Mouse (Mus musculus): ENCODE results near the gene Gm5127. TPM values are rescaled to one million over a fixed set of nuclear protein-coding genes. Genes with fewer than 3 reads are reported as not detected.

The Gm5127 gene
- total and polyA plus RNA-seq, 3 experiments = not detected

DNA sequence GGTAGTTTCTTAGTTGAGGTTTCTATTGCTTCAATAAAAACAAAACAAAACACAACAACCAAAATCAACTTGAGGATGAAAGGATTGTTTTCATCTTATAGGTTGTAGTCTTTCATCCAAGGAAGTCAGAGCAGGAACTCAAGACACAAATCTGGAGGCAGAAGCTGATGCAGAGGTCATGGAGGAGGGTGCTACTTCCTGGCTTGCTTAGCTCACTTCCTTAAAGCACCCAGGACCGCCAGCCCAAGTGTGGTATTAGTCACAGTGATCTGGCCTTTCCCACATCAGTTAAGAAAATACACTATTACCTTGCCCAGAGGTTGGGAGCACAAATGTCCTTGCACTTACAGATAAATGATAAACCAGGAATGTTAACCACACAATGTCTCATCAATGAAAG is 45.5 kb downstream of the Gm5127 start:
- Histone ChIP-seq H3K9me3 (replicated peaks) (no peaks in the 10 kb centered on the region), H3K4me3 (ENCODE audit: low read depth, low read length) (no peak overlapping the region), H3K27me3 (ENCODE audit: insufficient read depth, low read length) (no peaks in the 10 kb centered on the region), H3K4me1 (ENCODE audit: insufficient read depth, low read depth, low read length) (no peaks in the 10 kb centered on the region), H3K36me3 (replicated peaks) (no peaks in the 10 kb centered on the region)
- ATAC-seq (ENCODE audit: extremely low read depth, insufficient number of reproducible peaks, low FRiP score, poor library complexity, severe bottlenecking) (no peak), DNase-seq (ENCODE audit: low spot score) (no peak)
- TF ChIP-seq GATA1 (IDR thresholded peaks at IDR 0.05; ENCODE audit: borderline replicate concordance, low read length) (no peak), CTCF (IDR thresholded peaks at IDR 0.05; ENCODE audit: low read depth, low read length) (no peak), GATA2 (IDR thresholded peaks at IDR 0.05; ENCODE audit: borderline replicate concordance, low read depth, low read length) (no peak), TAL1 (conservative IDR thresholded peaks at IDR 0.05; ENCODE audit: low read depth, low read length) (no peak), POLR2AphosphoS5 (IDR thresholded peaks at IDR 0.05; ENCODE audit: insufficient replicate concordance, low read depth, low read length) (no peak)

DNA sequence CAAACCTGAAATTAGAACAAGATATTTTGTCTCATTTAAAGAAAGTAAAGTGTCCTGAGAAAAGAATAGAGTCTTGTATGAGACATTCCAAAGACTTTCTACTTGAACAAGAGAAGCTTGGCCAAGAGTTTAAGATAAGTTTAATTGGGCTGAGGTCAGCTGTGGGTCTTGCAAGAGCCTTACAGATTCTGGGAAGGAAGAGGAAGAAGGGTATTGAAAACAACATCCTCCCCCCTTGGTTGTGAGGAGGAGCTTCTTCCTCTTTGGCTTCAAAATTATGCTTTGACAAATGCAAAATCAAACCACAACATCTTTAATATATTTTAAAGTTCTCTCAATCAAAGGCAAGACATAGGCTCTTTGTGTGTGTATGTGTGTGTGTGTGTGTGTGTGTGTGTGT is 50.6 kb downstream of the Gm5127 start:
- H3K9me3 ChIP-seq (replicated peaks) = no peaks in the 10 kb centered on the region
- DNase-seq (ENCODE audit: low spot score) (no peak), ATAC-seq (ENCODE audit: extremely low read depth, insufficient number of reproducible peaks, low FRiP score, poor library complexity, severe bottlenecking) (no peak)
- no peaks in the 10 kb centered on the region for H3K27me3 ChIP-seq (ENCODE audit: insufficient read depth, low read length)
- H3K4me1 ChIP-seq (ENCODE audit: insufficient read depth, low read depth, low read length) = no peaks in the 10 kb centered on the region
- no peaks in the 10 kb centered on the region for H3K36me3 ChIP-seq (replicated peaks)
- no peak for TF ChIP-seq POLR2AphosphoS5 (IDR thresholded peaks at IDR 0.05; ENCODE audit: insufficient replicate concordance, low read depth, low read length)
- TF ChIP-seq TAL1 (conservative IDR thresholded peaks at IDR 0.05; ENCODE audit: low read depth, low read length) = no peak
- no peak for TF ChIP-seq GATA1 (IDR thresholded peaks at IDR 0.05; ENCODE audit: borderline replicate concordance, low read length)
- no peak for TF ChIP-seq GATA2 (IDR thresholded peaks at IDR 0.05; ENCODE audit: borderline replicate concordance, low read depth, low read length)
- no peak for TF ChIP-seq CTCF (IDR thresholded peaks at IDR 0.05; ENCODE audit: low read depth, low read length)
- no peak overlapping the region for H3K4me3 ChIP-seq (ENCODE audit: low read depth, low read length)

DNA sequence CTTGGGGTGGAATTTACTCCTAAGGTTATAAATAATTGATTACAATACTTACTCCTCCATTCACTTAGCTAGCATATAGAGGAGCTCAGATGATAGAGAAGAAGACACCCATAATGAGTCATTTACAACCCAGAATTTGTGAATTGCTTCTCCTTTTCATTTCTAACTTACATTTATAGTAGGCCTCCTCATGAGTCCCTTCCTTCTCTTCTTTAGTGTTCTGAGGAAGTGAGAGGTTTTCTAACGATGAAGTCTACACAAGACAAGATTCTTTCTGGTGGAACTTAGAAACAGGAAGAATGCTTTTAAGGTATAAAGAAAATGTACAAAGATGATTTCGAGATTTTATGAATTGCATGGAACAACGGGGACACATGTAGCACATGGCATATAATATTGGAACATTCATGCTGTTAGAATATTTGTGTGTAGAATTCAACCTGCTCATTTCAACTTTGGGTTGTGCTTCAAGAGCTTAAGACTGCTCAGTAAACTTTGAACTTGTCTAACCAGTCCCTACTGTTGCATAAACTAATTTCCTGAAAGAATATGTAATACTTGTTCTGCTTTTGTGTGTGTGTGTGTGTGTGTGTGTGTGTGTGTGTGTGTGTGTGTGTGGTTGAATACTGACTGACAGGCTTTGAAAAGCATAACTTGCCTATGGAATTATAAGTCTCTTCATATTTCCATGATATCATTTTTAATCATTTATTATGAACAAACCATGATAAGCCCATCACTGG is 52.0 kb downstream of the Gm5127 start:
- no peaks in the 10 kb centered on the region for H3K36me3 ChIP-seq (replicated peaks)
- ATAC-seq (ENCODE audit: extremely low read depth, insufficient number of reproducible peaks, low FRiP score, poor library complexity, severe bottlenecking) = no peak
- H3K4me3 ChIP-seq (ENCODE audit: low read depth, low read length) = no peak overlapping the region
- TF ChIP-seq TAL1 (conservative IDR thresholded peaks at IDR 0.05; ENCODE audit: low read depth, low read length) (no peak), GATA1 (IDR thresholded peaks at IDR 0.05; ENCODE audit: borderline replicate concordance, low read length) (no peak), POLR2AphosphoS5 (IDR thresholded peaks at IDR 0.05; ENCODE audit: insufficient replicate concordance, low read depth, low read length) (no peak), CTCF (IDR thresholded peaks at IDR 0.05; ENCODE audit: low read depth, low read length) (no peak), GATA2 (IDR thresholded peaks at IDR 0.05; ENCODE audit: borderline replicate concordance, low read depth, low read length) (no peak)
- H3K4me1 ChIP-seq (ENCODE audit: insufficient read depth, low read depth, low read length) = no peaks in the 10 kb centered on the region
- H3K27me3 ChIP-seq (ENCODE audit: insufficient read depth, low read length) = no peaks in the 10 kb centered on the region
- no peaks in the 10 kb centered on the region for H3K9me3 ChIP-seq (replicated peaks)
- no peak for DNase-seq (ENCODE audit: low spot score)

DNA sequence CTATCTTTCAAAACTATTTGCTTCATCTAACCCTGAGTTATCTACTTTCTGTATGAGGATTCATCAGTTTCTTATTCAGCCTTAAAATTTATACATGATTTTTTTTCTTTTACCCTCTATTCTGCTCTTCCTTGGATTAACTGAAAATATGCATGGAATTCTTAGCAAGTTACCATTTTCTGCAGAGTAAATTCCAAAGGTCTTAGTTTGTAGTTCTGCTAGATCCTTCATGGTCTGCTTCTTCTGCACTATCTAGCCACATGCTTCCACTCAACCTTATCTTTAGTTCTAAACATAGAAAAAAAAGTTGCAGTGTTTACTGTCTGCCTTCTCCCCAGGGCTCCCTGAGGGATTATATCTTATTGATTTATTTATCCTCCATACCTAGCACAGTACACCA is 79.1 kb downstream of the Gm5127 start:
- ATAC-seq (ENCODE audit: extremely low read depth, insufficient number of reproducible peaks, low FRiP score, poor library complexity, severe bottlenecking) = no peak
- DNase-seq (ENCODE audit: low spot score) = no peak
- no peaks in the 10 kb centered on the region for H3K36me3 ChIP-seq (replicated peaks)

DNA sequence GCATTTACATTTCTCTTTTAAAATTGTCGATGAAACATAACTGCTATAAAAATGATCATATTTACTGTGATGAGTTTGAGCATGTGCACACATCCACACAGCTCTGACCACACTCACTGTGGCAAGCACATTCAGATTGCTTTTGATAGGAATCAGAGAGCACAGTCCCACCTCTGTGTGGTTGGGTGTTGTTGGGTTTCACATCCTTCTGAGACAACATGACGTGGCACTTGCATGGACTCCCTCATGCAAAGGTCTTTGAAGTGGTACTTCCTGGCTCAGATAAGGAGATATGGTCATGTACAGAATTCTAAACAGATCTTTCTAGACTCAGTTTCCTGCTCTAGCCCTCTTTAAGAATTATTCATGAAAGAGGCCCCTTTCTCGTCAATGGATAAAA is 121.6 kb downstream of the Gm5127 start:
- ATAC-seq (ENCODE audit: extremely low read depth, insufficient number of reproducible peaks, low FRiP score, poor library complexity, severe bottlenecking) = no peak

More for the DNA sequence above, 79.1 kb downstream of the Gm5127 start:
- TF ChIP-seq GATA1 (IDR thresholded peaks at IDR 0.05; ENCODE audit: borderline replicate concordance, low read length) (no peak), GATA2 (IDR thresholded peaks at IDR 0.05; ENCODE audit: borderline replicate concordance, low read depth, low read length) (no peak), POLR2AphosphoS5 (IDR thresholded peaks at IDR 0.05; ENCODE audit: insufficient replicate concordance, low read depth, low read length) (no peak), CTCF (IDR thresholded peaks at IDR 0.05; ENCODE audit: low read depth, low read length) (no peak), TAL1 (conservative IDR thresholded peaks at IDR 0.05; ENCODE audit: low read depth, low read length) (no peak)
- H3K4me1 ChIP-seq (ENCODE audit: insufficient read depth, low read depth, low read length) = no peaks in the 10 kb centered on the region
- no peak overlapping the region for H3K4me3 ChIP-seq (ENCODE audit: low read depth, low read length)
- no peaks in the 10 kb centered on the region for H3K9me3 ChIP-seq (replicated peaks)
- no peaks in the 10 kb centered on the region for H3K27me3 ChIP-seq (ENCODE audit: insufficient read depth, low read length)

DNA sequence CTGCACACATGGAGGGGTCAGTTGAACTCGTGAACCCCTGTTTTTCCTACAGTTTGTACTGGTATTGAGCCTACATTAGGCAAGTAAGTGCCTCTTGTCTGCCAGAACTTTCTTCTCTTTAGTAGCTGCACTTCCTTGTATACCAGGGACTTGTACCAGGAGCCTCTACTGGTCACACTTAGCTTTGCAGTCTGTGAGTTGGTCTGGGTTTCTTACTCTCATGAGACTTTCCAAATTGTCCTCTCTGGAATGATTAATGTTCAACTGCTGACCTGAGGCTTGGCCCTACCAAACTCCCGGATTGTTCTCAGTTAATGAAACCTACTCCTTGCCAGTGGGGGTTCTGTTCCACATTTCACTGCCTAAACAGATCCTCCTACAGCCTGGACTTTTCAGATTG is 134.2 kb downstream of the Gm5127 start:
- TF ChIP-seq POLR2AphosphoS5 (IDR thresholded peaks at IDR 0.05; ENCODE audit: insufficient replicate concordance, low read depth, low read length) (no peak), CTCF (IDR thresholded peaks at IDR 0.05; ENCODE audit: low read depth, low read length) (no peak), GATA2 (IDR thresholded peaks at IDR 0.05; ENCODE audit: borderline replicate concordance, low read depth, low read length) (no peak), GATA1 (IDR thresholded peaks at IDR 0.05; ENCODE audit: borderline replicate concordance, low read length) (no peak), TAL1 (conservative IDR thresholded peaks at IDR 0.05; ENCODE audit: low read depth, low read length) (no peak)
- Histone ChIP-seq H3K9me3 (replicated peaks) (no peaks in the 10 kb centered on the region), H3K27me3 (ENCODE audit: insufficient read depth, low read length) (no peaks in the 10 kb centered on the region), H3K36me3 (replicated peaks) (no peaks in the 10 kb centered on the region), H3K4me3 (ENCODE audit: low read depth, low read length) (no peak overlapping the region), H3K4me1 (ENCODE audit: insufficient read depth, low read depth, low read length) (no peaks in the 10 kb centered on the region)
- ATAC-seq (ENCODE audit: extremely low read depth, insufficient number of reproducible peaks, low FRiP score, poor library complexity, severe bottlenecking) (no peak), DNase-seq (ENCODE audit: low spot score) (no peak)

More for the DNA sequence above, 121.6 kb downstream of the Gm5127 start:
- Histone ChIP-seq H3K4me1 (ENCODE audit: insufficient read depth, low read depth, low read length) (no peaks in the 10 kb centered on the region), H3K36me3 (replicated peaks) (no peaks in the 10 kb centered on the region), H3K4me3 (ENCODE audit: low read depth, low read length) (no peak overlapping the region), H3K27me3 (ENCODE audit: insufficient read depth, low read length) (no peaks in the 10 kb centered on the region), H3K9me3 (replicated peaks) (no peaks in the 10 kb centered on the region)
- no peak for DNase-seq (ENCODE audit: low spot score)
- TF ChIP-seq POLR2AphosphoS5 (IDR thresholded peaks at IDR 0.05; ENCODE audit: insufficient replicate concordance, low read depth, low read length) (no peak), TAL1 (conservative IDR thresholded peaks at IDR 0.05; ENCODE audit: low read depth, low read length) (no peak), GATA2 (IDR thresholded peaks at IDR 0.05; ENCODE audit: borderline replicate concordance, low read depth, low read length) (no peak), CTCF (IDR thresholded peaks at IDR 0.05; ENCODE audit: low read depth, low read length) (no peak), GATA1 (IDR thresholded peaks at IDR 0.05; ENCODE audit: borderline replicate concordance, low read length) (no peak)

Measured in G1E (cell line).